Mouse (Mus musculus): ENCODE data around the gene Kif18b. TPM values are rescaled to one million over a fixed set of nuclear protein-coding genes. Genes with fewer than 3 reads are reported as not detected.

Gene Kif18b
- polyA plus RNA-seq, 1 experiment from 2014 or later: 1.3 TPM

GRCm38 (mm10) chr11:102895779-102896178, 29.1 kb downstream of the Kif18b start:
- Histone ChIP-seq H3K27me3 (ENCODE audit: control insufficient read depth, insufficient read depth, low read length) (no peaks in the 10 kb centered on the region), H3K4me2 (replicated peaks; ENCODE audit: low read depth) (no peak overlapping the region), H3K4me3 (ENCODE audit: low read depth, low read length) (no peak overlapping the region), H3K9ac (ENCODE audit: low read length) (no peak overlapping the region), H3K9me3 (ENCODE audit: control insufficient read depth, low read length) (no peaks in the 10 kb centered on the region), H3K4me1 (replicated peaks; ENCODE audit: control insufficient read depth, insufficient read depth) (no peaks in the 10 kb centered on the region), H3K27ac (replicated peaks) (no peak overlapping the region), H3K36me3 (ENCODE audit: control insufficient read depth, insufficient read depth, low read length) (no peaks in the 10 kb centered on the region)
- WGBS: 53% methylated on average over 9 of the region's 9 CpGs
- no peak for TF ChIP-seq CTCF (IDR thresholded peaks at IDR 0.05; ENCODE audit: low read depth)
- no peak for TF ChIP-seq EP300 (optimal IDR thresholded peaks at IDR 0.05)
- DNase-seq (ENCODE audit: low spot score) (no peak), ATAC-seq (ENCODE audit: low FRiP score, low TSS enrichment) (no peak)

GRCm38 (mm10) chr11:102894716-102895115, 30.2 kb downstream of the Kif18b start:
- H3K4me1 ChIP-seq (replicated peaks; ENCODE audit: control insufficient read depth, insufficient read depth): no peaks in the 10 kb centered on the region
- 95% methylated on average over 4 of the region's 4 CpGs for WGBS

GRCm38 (mm10) chr11:102893015-102893651, 31.8 kb downstream of the Kif18b start:
- 3% methylated on average over 43 of the region's 43 CpGs for WGBS
- ATAC-seq (ENCODE audit: low FRiP score, low TSS enrichment): peak; percentile 91
- peak; percentile 94 for TF ChIP-seq CTCF (IDR thresholded peaks at IDR 0.05; ENCODE audit: low read depth)
- no peak for TF ChIP-seq EP300 (optimal IDR thresholded peaks at IDR 0.05)

More at GRCm38 (mm10) chr11:102894716-102895115, 30.2 kb downstream of the Kif18b start:
- no peak overlapping the region for H3K4me2 ChIP-seq (replicated peaks; ENCODE audit: low read depth)
- ATAC-seq (ENCODE audit: low FRiP score, low TSS enrichment) (no peak), DNase-seq (ENCODE audit: low spot score) (no peak)
- no peaks in the 10 kb centered on the region for H3K36me3 ChIP-seq (ENCODE audit: control insufficient read depth, insufficient read depth, low read length)
- H3K4me3 ChIP-seq (ENCODE audit: low read depth, low read length): no peak overlapping the region
- H3K27me3 ChIP-seq (ENCODE audit: control insufficient read depth, insufficient read depth, low read length): no peaks in the 10 kb centered on the region
- TF ChIP-seq EP300 (optimal IDR thresholded peaks at IDR 0.05): no peak
- no peak for TF ChIP-seq CTCF (IDR thresholded peaks at IDR 0.05; ENCODE audit: low read depth)
- no peak overlapping the region for H3K27ac ChIP-seq (replicated peaks)
- H3K9ac ChIP-seq (ENCODE audit: low read length): no peak overlapping the region
- H3K9me3 ChIP-seq (ENCODE audit: control insufficient read depth, low read length): no peaks in the 10 kb centered on the region

GRCm38 (mm10) chr11:102890096-102890495, 34.8 kb downstream of the Kif18b start:
- H3K4me2 ChIP-seq (replicated peaks; ENCODE audit: low read depth): no peak overlapping the region
- no peaks in the 10 kb centered on the region for H3K27me3 ChIP-seq (ENCODE audit: control insufficient read depth, insufficient read depth, low read length)
- ATAC-seq (ENCODE audit: low FRiP score, low TSS enrichment) (no peak), DNase-seq (ENCODE audit: low spot score) (no peak)
- TF ChIP-seq CTCF (IDR thresholded peaks at IDR 0.05; ENCODE audit: low read depth) (no peak), EP300 (optimal IDR thresholded peaks at IDR 0.05) (no peak)
- H3K9me3 ChIP-seq (ENCODE audit: control insufficient read depth, low read length): no peaks in the 10 kb centered on the region
- no peak overlapping the region for H3K4me3 ChIP-seq (ENCODE audit: low read depth, low read length)
- no peak overlapping the region for H3K9ac ChIP-seq (ENCODE audit: low read length)
- H3K27ac ChIP-seq (replicated peaks): no peak overlapping the region
- no peaks in the 10 kb centered on the region for H3K36me3 ChIP-seq (ENCODE audit: control insufficient read depth, insufficient read depth, low read length)
- no peaks in the 10 kb centered on the region for H3K4me1 ChIP-seq (replicated peaks; ENCODE audit: control insufficient read depth, insufficient read depth)
- WGBS: 69% methylated on average over 5 of the region's 5 CpGs

More at GRCm38 (mm10) chr11:102893015-102893651, 31.8 kb downstream of the Kif18b start:
- Histone ChIP-seq H3K4me3 (ENCODE audit: low read depth, low read length) (peak overlapping the region; percentile 41), H3K4me2 (replicated peaks; ENCODE audit: low read depth) (peak overlapping the region; percentile 71), H3K27me3 (ENCODE audit: control insufficient read depth, insufficient read depth, low read length) (no peaks in the 10 kb centered on the region), H3K4me1 (replicated peaks; ENCODE audit: control insufficient read depth, insufficient read depth) (no peaks in the 10 kb centered on the region), H3K36me3 (ENCODE audit: control insufficient read depth, insufficient read depth, low read length) (no peaks in the 10 kb centered on the region), H3K27ac (replicated peaks) (no peak overlapping the region), H3K9me3 (ENCODE audit: control insufficient read depth, low read length) (no peaks in the 10 kb centered on the region), H3K9ac (ENCODE audit: low read length) (peak overlapping the region; percentile 61)
- DNase-seq (ENCODE audit: low spot score): peak; percentile 89

GRCm38 (mm10) chr11:102888135-102888534, 36.8 kb downstream of the Kif18b start:
- 45% methylated on average over 3 of the region's 3 CpGs for WGBS
- no peak overlapping the region for H3K4me2 ChIP-seq (replicated peaks; ENCODE audit: low read depth)
- H3K4me3 ChIP-seq (ENCODE audit: low read depth, low read length): no peak overlapping the region
- DNase-seq (ENCODE audit: low spot score) (no peak), ATAC-seq (ENCODE audit: low FRiP score, low TSS enrichment) (no peak)
- H3K27me3 ChIP-seq (ENCODE audit: control insufficient read depth, insufficient read depth, low read length): no peaks in the 10 kb centered on the region
- TF ChIP-seq EP300 (optimal IDR thresholded peaks at IDR 0.05): no peak
- H3K9me3 ChIP-seq (ENCODE audit: control insufficient read depth, low read length): no peaks in the 10 kb centered on the region
- H3K36me3 ChIP-seq (ENCODE audit: control insufficient read depth, insufficient read depth, low read length): no peaks in the 10 kb centered on the region
- H3K27ac ChIP-seq (replicated peaks): no peak overlapping the region
- no peak overlapping the region for H3K9ac ChIP-seq (ENCODE audit: low read length)
- H3K4me1 ChIP-seq (replicated peaks; ENCODE audit: control insufficient read depth, insufficient read depth): no peaks in the 10 kb centered on the region

- no peaks in the 10 kb centered on the region for H3K27me3 ChIP-seq (ENCODE audit: control insufficient read depth, insufficient read depth, low read length)
- WGBS: 72% methylated on average over 5 of the region's 5 CpGs
- ATAC-seq (ENCODE audit: low FRiP score, low TSS enrichment) (no peak), DNase-seq (ENCODE audit: low spot score) (no peak)
- H3K36me3 ChIP-seq (ENCODE audit: control insufficient read depth, insufficient read depth, low read length): no peaks in the 10 kb centered on the region
- H3K4me1 ChIP-seq (replicated peaks; ENCODE audit: control insufficient read depth, insufficient read depth): no peaks in the 10 kb centered on the region
- H3K9me3 ChIP-seq (ENCODE audit: control insufficient read depth, low read length): no peaks in the 10 kb centered on the region
- no peak overlapping the region for H3K27ac ChIP-seq (replicated peaks)
- H3K9ac ChIP-seq (ENCODE audit: low read length): no peak overlapping the region
- no peak overlapping the region for H3K4me3 ChIP-seq (ENCODE audit: low read depth, low read length)
- H3K4me2 ChIP-seq (replicated peaks; ENCODE audit: low read depth): no peak overlapping the region
- TF ChIP-seq EP300 (optimal IDR thresholded peaks at IDR 0.05): no peak
- no peak for TF ChIP-seq CTCF (IDR thresholded peaks at IDR 0.05; ENCODE audit: low read depth)
These were observed 37.5 kb downstream of the Kif18b start for GRCm38 (mm10) chr11:102887433-102887832.

All from stomach, postnatal 0 days (tissue).